Mouse (Mus musculus): ENCODE measurements at regions not wholly inside any gene's neighbourhood (a gene's known extent, or its start where the extent isn't known, plus 50 kb on each side); places are given as distances from the start of the nearest gene placed in this dataset.

DNA sequence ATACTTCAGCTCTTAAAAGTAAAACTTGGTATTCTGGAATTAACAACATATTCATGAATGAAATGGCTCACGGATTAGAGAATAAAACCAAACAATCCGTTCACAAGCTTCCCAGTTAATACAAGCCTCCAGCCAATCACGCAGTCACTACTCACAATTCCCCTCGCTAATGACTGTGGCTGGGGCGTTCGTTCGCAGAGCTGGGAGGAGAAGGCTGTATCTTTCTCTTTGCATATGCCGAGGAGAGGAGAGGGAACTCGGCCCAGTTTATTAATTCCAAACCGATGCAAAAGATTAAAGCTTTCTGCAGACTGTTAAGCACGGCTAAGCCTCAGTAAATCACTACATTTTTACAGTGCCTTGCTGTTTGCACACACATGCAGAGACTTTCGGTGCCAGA is 231.5 kb downstream of the Tmem182 start:
- no peak overlapping the region for H3K4me3 ChIP-seq (replicated peaks; ENCODE audit: low read depth, low read length)
- no peak overlapping the region for H3K4me2 ChIP-seq (ENCODE audit: low read length)
- ATAC-seq (replicated peaks; ENCODE audit: low FRiP score, low read depth) (no peak), DNase-seq (ENCODE audit: low spot score) (no peak)
- H3K27ac ChIP-seq = no peak overlapping the region
- TF ChIP-seq CTCF (IDR thresholded peaks at IDR 0.05; ENCODE audit: low read depth) = no peak
- H3K9ac ChIP-seq (ENCODE audit: low read depth, low read length) = no peak overlapping the region
- WGBS = 63% methylated on average over 12 of the region's 12 CpGs
- no peaks in the 10 kb centered on the region for H3K9me3 ChIP-seq (replicated peaks; ENCODE audit: low read length)
- no peaks in the 10 kb centered on the region for H3K4me1 ChIP-seq (replicated peaks; ENCODE audit: insufficient read depth, low read length)
- H3K36me3 ChIP-seq (ENCODE audit: insufficient read depth, low read length) = no peaks in the 10 kb centered on the region
- no peaks in the 10 kb centered on the region; the same call in 1 of the 2 replicates for H3K27me3 ChIP-seq (ENCODE audit: insufficient read depth, low read length)

DNA sequence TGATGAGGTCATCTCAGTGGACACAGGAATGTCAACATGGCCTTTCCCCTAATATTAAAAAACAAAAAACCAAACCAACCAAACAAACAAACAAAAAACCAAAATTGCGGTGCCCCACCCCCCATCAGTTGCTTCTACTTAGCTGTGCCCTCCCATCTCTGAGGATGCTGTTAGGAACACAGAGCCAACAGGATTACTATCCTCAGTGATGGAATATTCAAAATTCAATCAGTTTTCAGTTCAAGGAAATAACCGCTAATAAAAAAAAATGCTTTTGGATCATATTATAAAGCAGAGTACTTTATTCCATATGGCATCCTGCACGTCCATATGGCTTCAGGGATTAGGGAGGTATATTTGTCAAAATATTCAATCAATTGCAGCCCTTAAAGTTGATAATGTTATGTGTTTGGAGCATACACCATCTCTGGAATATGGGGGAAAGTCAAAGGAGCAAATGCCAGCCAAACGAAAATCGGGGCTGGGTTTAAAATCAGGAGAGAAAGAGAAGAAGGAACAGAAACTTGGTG is 249.1 kb downstream of the Tmem182 start:
- WGBS = 84% methylated on average over 5 of the region's 5 CpGs
- no peaks in the 10 kb centered on the region for H3K27me3 ChIP-seq (ENCODE audit: insufficient read depth, low read length)
- no peaks in the 10 kb centered on the region for H3K4me1 ChIP-seq (replicated peaks; ENCODE audit: insufficient read depth, low read length)
- no peaks in the 10 kb centered on the region for H3K9me3 ChIP-seq (replicated peaks; ENCODE audit: low read length)
- H3K4me3 ChIP-seq (replicated peaks; ENCODE audit: low read depth, low read length) = no peak overlapping the region
- no peak overlapping the region for H3K27ac ChIP-seq
- no peak for TF ChIP-seq CTCF (IDR thresholded peaks at IDR 0.05; ENCODE audit: low read depth)
- no peak overlapping the region for H3K9ac ChIP-seq (ENCODE audit: low read depth, low read length)
- no peak overlapping the region for H3K4me2 ChIP-seq (ENCODE audit: low read length)
- ATAC-seq (replicated peaks; ENCODE audit: low FRiP score, low read depth) (no peak), DNase-seq (ENCODE audit: low spot score) (no peak)
- H3K36me3 ChIP-seq (ENCODE audit: insufficient read depth, low read length) = no peaks in the 10 kb centered on the region

GRCm38 (mm10) chr1:41055761-41056160 is 250.4 kb downstream of the Tmem182 start:
- H3K36me3 ChIP-seq (ENCODE audit: insufficient read depth, low read length) = no peaks in the 10 kb centered on the region
- H3K27me3 ChIP-seq (ENCODE audit: insufficient read depth, low read length) = no peaks in the 10 kb centered on the region
- no peak for DNase-seq (ENCODE audit: low spot score)
- H3K27ac ChIP-seq = no peak overlapping the region
- no peaks in the 10 kb centered on the region for H3K4me1 ChIP-seq (replicated peaks; ENCODE audit: insufficient read depth, low read length)
- ATAC-seq (replicated peaks; ENCODE audit: low FRiP score, low read depth) = no peak
- H3K9ac ChIP-seq (ENCODE audit: low read depth, low read length) = no peak overlapping the region
- WGBS = 78% methylated on average over 10 of the region's 10 CpGs
- no peak for TF ChIP-seq CTCF (IDR thresholded peaks at IDR 0.05; ENCODE audit: low read depth)
- no peaks in the 10 kb centered on the region for H3K9me3 ChIP-seq (replicated peaks; ENCODE audit: low read length)
- H3K4me3 ChIP-seq (replicated peaks; ENCODE audit: low read depth, low read length) = no peak overlapping the region
- H3K4me2 ChIP-seq (ENCODE audit: low read length) = no peak overlapping the region

DNA sequence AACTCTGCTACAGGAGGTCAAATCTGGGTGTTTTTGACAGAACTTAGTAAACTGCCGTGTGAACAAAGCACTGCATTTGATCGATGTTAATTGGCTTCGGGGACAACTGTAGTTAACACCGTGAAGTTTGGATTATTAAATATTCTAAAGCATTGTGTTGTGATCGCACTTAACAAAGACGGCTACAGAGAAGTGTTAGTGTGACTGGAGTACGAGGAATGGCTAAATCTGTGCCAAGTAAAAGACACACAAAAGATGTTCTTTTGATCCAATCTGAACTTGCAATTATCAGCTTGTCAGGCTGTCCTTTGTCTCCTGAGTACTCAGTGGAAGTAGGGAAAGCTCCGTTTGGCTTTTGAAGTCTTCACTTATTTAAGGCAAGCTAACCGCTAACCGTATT is 259.7 kb downstream of the Tmem182 start:
- Histone ChIP-seq H3K9me3 (replicated peaks; ENCODE audit: low read length) (no peaks in the 10 kb centered on the region), H3K4me1 (replicated peaks; ENCODE audit: insufficient read depth, low read length) (no peaks in the 10 kb centered on the region), H3K36me3 (ENCODE audit: insufficient read depth, low read length) (no peaks in the 10 kb centered on the region), H3K9ac (ENCODE audit: low read depth, low read length) (no peak overlapping the region), H3K27me3 (ENCODE audit: insufficient read depth, low read length) (no peaks in the 10 kb centered on the region), H3K27ac (no peak overlapping the region), H3K4me3 (replicated peaks; ENCODE audit: low read depth, low read length) (no peak overlapping the region), H3K4me2 (ENCODE audit: low read length) (no peak overlapping the region)
- ATAC-seq (replicated peaks; ENCODE audit: low FRiP score, low read depth) (no peak), DNase-seq (ENCODE audit: low spot score) (no peak)
- no peak for TF ChIP-seq CTCF (IDR thresholded peaks at IDR 0.05; ENCODE audit: low read depth)
- WGBS = 86% methylated on average over 10 of the region's 10 CpGs

DNA sequence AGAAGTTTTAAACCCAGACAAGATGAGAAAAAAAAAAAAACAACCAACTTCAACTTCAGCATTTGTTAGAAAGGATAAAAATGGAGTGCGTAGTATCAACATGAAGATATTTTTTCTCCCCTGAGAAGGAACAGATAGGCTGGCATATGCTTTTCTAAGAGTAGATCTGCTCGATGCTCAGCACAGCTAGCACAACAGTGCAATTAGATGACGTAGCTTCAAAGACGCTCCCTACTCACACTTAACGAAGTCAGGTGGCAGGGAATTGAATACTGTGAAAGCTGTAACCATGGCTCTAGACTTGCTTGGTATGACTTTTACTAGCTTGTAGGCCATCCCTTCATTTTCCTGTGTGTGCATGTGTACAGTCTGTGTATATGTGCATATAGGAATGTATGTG is 299.5 kb downstream of the Tmem182 start:
- H3K27me3 ChIP-seq (ENCODE audit: insufficient read depth, low read length) = no peaks in the 10 kb centered on the region
- H3K4me2 ChIP-seq (ENCODE audit: low read length) = no peak overlapping the region
- no peak for TF ChIP-seq CTCF (IDR thresholded peaks at IDR 0.05; ENCODE audit: low read depth)
- WGBS = 89% methylated on average over 5 of the region's 5 CpGs
- H3K27ac ChIP-seq = no peak overlapping the region
- no peak overlapping the region for H3K4me3 ChIP-seq (replicated peaks; ENCODE audit: low read depth, low read length)
- no peaks in the 10 kb centered on the region for H3K36me3 ChIP-seq (ENCODE audit: insufficient read depth, low read length)
- H3K9me3 ChIP-seq (replicated peaks; ENCODE audit: low read length) = no peaks in the 10 kb centered on the region
- DNase-seq (ENCODE audit: low spot score) (no peak), ATAC-seq (replicated peaks; ENCODE audit: low FRiP score, low read depth) (no peak)
- H3K4me1 ChIP-seq (replicated peaks; ENCODE audit: insufficient read depth, low read length) = no peaks in the 10 kb centered on the region
- H3K9ac ChIP-seq (ENCODE audit: low read depth, low read length) = no peak overlapping the region

- ATAC-seq (replicated peaks; ENCODE audit: low FRiP score, low read depth) (no peak), DNase-seq (ENCODE audit: low spot score) (no peak)
- no peak overlapping the region for H3K4me2 ChIP-seq (ENCODE audit: low read length)
- TF ChIP-seq CTCF (IDR thresholded peaks at IDR 0.05; ENCODE audit: low read depth) = no peak
- H3K36me3 ChIP-seq (ENCODE audit: insufficient read depth, low read length) = no peaks in the 10 kb centered on the region
- H3K9ac ChIP-seq (ENCODE audit: low read depth, low read length) = no peak overlapping the region
- no peaks in the 10 kb centered on the region for H3K9me3 ChIP-seq (replicated peaks; ENCODE audit: low read length)
- H3K27me3 ChIP-seq (ENCODE audit: insufficient read depth, low read length) = no peaks in the 10 kb centered on the region
- H3K27ac ChIP-seq = no peak overlapping the region
- H3K4me1 ChIP-seq (replicated peaks; ENCODE audit: insufficient read depth, low read length) = no peaks in the 10 kb centered on the region
- H3K4me3 ChIP-seq (replicated peaks; ENCODE audit: low read depth, low read length) = no peak overlapping the region
- 65% methylated on average over 5 of the region's 5 CpGs for WGBS
Observed at GRCm38 (mm10) chr1:41121636-41122175, 316.3 kb downstream of the Tmem182 start.

DNA sequence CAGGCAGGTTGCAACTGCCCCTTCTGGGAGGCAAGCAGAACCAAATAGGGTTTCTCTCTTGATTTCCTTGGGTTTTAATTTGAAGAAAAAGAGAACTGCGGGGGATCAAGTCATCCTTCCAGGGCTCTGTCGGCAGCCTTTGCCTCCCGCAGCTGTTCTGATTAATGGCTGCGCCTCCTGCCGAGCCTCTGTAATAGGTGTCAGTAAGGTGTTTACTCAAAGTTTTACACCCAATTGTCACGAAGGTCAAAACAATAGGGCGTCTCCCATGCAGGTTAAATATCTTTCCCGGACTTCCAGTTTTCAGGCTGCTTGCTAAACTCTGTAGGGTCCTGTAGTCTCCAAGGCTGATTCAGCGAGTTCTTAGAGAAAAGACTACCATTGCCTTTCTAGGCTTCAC is 326.0 kb downstream of the Tmem182 start:
- no peak for ATAC-seq (replicated peaks; ENCODE audit: low FRiP score, low read depth)
- Histone ChIP-seq H3K27ac (no peak overlapping the region), H3K4me2 (ENCODE audit: low read length) (no peak overlapping the region), H3K4me3 (replicated peaks; ENCODE audit: low read depth, low read length) (no peak overlapping the region), H3K27me3 (ENCODE audit: insufficient read depth, low read length) (no peaks in the 10 kb centered on the region), H3K36me3 (ENCODE audit: insufficient read depth, low read length) (no peaks in the 10 kb centered on the region), H3K9ac (ENCODE audit: low read depth, low read length) (no peak overlapping the region), H3K4me1 (replicated peaks; ENCODE audit: insufficient read depth, low read length) (0 out of 2 replicates have a peak, but pooled peaks cover 3% of the 10 kb centered on the region), H3K9me3 (replicated peaks; ENCODE audit: low read length) (no peaks in the 10 kb centered on the region)
- WGBS = 7% methylated on average over 9 of the region's 9 CpGs
- DNase-seq (ENCODE audit: low spot score) = peak; percentile 22
- TF ChIP-seq CTCF (IDR thresholded peaks at IDR 0.05; ENCODE audit: low read depth) = no peak

All from kidney, postnatal 0 days (tissue).